8 mouse cellular contexts compared by ENCODE assay signal in genomic region chr11:44622023-44622731, GRCm38 (mm10). TPM values are rescaled to one million over a fixed set of nuclear protein-coding genes. Genes with fewer than 3 reads are reported as not detected.
DNase-seq lines count a peak whose midpoint lies in the region; TF ChIP-seq lines count a peak whose summit lies in the region.

No protein-coding gene starts in this region.

- H3K4me1 ChIP-seq in cerebellum, adult 2 months (ENCODE audit: control insufficient read depth, insufficient read depth, low read length), result peaks cover 5% of the 10 kb centered on the region; the same call in 1 of the 2 replicates
- peaks cover 36% of the 10 kb centered on the region for H3K4me1 ChIP-seq in limb, embryonic 10.5 days
- H3K4me1 ChIP-seq in thymus, adult 2 months (replicated peaks; ENCODE audit: control insufficient read depth, insufficient read depth, low read length), result peaks cover 4% of the 10 kb centered on the region

- TF ChIP-seq CTCF in cerebellum, adult 2 months (IDR thresholded peaks at IDR 0.05; ENCODE audit: borderline replicate concordance, insufficient read depth, low read depth, low read length), result no peak
- TF ChIP-seq CTCF in thymus, adult 2 months (IDR thresholded peaks at IDR 0.05; ENCODE audit: borderline replicate concordance, control insufficient read depth, extremely low read depth, insufficient read depth, low read length, poor library complexity), result no peak

- H3K4me3 ChIP-seq in cerebellum, adult 2 months (replicated peaks; ENCODE audit: insufficient read depth, low read depth, low read length), result no peak overlapping the region
- H3K4me3 ChIP-seq in limb, embryonic 10.5 days, result peak overlapping the region; percentile 19; the same call in 1 of the 2 replicates
- H3K4me3 ChIP-seq in thymus, adult 2 months (ENCODE audit: control insufficient read depth, insufficient read depth, low read length), result no peak overlapping the region

- TF ChIP-seq POLR2A in cerebellum, adult 2 months (IDR thresholded peaks at IDR 0.05; ENCODE audit: borderline replicate concordance, insufficient read depth, low read length), result no peak
- no peak for TF ChIP-seq POLR2A in thymus, adult 2 months (IDR thresholded peaks at IDR 0.05; ENCODE audit: control insufficient read depth, extremely low read depth, insufficient read depth, low read length, poor library complexity)

- no peak overlapping the region for H3K27ac ChIP-seq in cerebellum, adult 2 months (ENCODE audit: insufficient read depth, low read length)
- H3K27ac ChIP-seq in limb, embryonic 10.5 days, result peak overlapping the region; percentile 53
- no peak overlapping the region for H3K27ac ChIP-seq in thymus, adult 2 months (ENCODE audit: control insufficient read depth, insufficient read depth, low read length)

- WGBS in cerebellum, adult 2 months, result 56% methylated on average over 11 of the region's 11 CpGs
- WGBS in limb, embryonic 10.5 days, result 17% methylated on average over 11 of the region's 11 CpGs
- 74% methylated on average over 11 of the region's 11 CpGs for WGBS in thymus, adult 2 months

- H3K27me3 ChIP-seq in cerebellum, adult 2 months (ENCODE audit: control insufficient read depth, insufficient read depth, low read length), result no peaks in the 10 kb centered on the region
- peaks cover 38% of the 10 kb centered on the region for H3K27me3 ChIP-seq in limb, embryonic 10.5 days (ENCODE audit: low read depth, poor library complexity, severe bottlenecking)
- H3K27me3 ChIP-seq in thymus, adult 2 months (ENCODE audit: control insufficient read depth, insufficient read depth, low read length), result peaks cover 11% of the 10 kb centered on the region

- intact Hi-C loops in left cerebral cortex, postnatal 14 days (cut with DNase I), result loop anchor here (10.0 kb wide), 1 partner anchor 163 kb away; no protein-coding TSS in a partner anchor

- H3K36me3 ChIP-seq in limb, embryonic 10.5 days, result no peaks in the 10 kb centered on the region
- H3K36me3 ChIP-seq in thymus, adult 2 months (ENCODE audit: control insufficient read depth, insufficient read depth, low read length), result no peaks in the 10 kb centered on the region

- no peaks in the 10 kb centered on the region for H3K9me3 ChIP-seq in limb, embryonic 10.5 days (replicated peaks)

- peak; percentile 27 for DNase-seq in adrenal gland, adult 2 months
- no peak for DNase-seq in adrenal gland, postnatal 25 days
- DNase-seq in cerebellum, adult 2 months, result peak; percentile 48 to 66
- peak; percentile 48 for DNase-seq in gastrocnemius, postnatal 10 days
- peak; percentile 58 for DNase-seq in limb, embryonic 10.5 days (ENCODE audit: low spot score)
- no peak for DNase-seq in thymus, adult 2 months
- DNase-seq in right cerebral cortex, postnatal 14 days, result no peak
- DNase-seq in left cerebral cortex, postnatal 14 days (ENCODE audit: low spot score in 2 of 2), result no peak

RNA-seq across cellular contexts. Expression of gene Ebf1, which starts 5.1 kb away (rescaled TPM):
- total RNA-seq in adrenal gland, adult 2 months (2021), result 10 to 100 TPM; 25.3 to 37.0 TPM
- polyA plus RNA-seq in adrenal gland, adult 2 months (2012; rRNA removed), result 13.8 and 16.9 TPM in 2 replicates
- 18.3 and 25.6 TPM in 2 replicates for total RNA-seq in adrenal gland, postnatal 25 days (2021)
- polyA plus RNA-seq in cerebellum, adult 2 months (2012; rRNA removed), result 24.9 and 26.2 TPM in 2 replicates
- total RNA-seq in gastrocnemius, postnatal 10 days (2021), result 10 to 100 TPM; 25.8 to 36.2 TPM
- polyA plus RNA-seq in limb, embryonic 10.5 days (2016; fragmentation: Nextera tagmentation; extraction: Ambion mirVana), result 7.4 and 23.8 TPM in 2 replicates
- 4.4 and 5.0 TPM in 2 replicates for polyA plus RNA-seq in thymus, adult 2 months (2012; rRNA removed)
- total RNA-seq in left cerebral cortex, postnatal 14 days (2021), result 1 to 10 TPM; 4.2 to 4.6 TPM

Comparison
In these comparisons a context has a peak if more than half of its experiments do, and no peak if none do; other contexts are left out.
1. DNase-seq: peak in adrenal gland, adult 2 months (single experiment), cerebellum, adult 2 months (2 of 2), gastrocnemius, postnatal 10 days (single experiment) and limb, embryonic 10.5 days (single experiment); none in adrenal gland, postnatal 25 days (single experiment), thymus, adult 2 months (single experiment), right cerebral cortex, postnatal 14 days (single experiment) and left cerebral cortex, postnatal 14 days (0 of 2).